Mouse (Mus musculus) G1E (cell line): ENCODE measurements around the gene Rgl1. TPM values are rescaled to one million over a fixed set of nuclear protein-coding genes. Genes with fewer than 3 reads are reported as not detected.

Source experiments
- ATAC-seq: 2 replicates; pipeline ENCODE4 v1.8.0; 2016; ENCODE audit warnings: mild to moderate bottlenecking; ENCODE audit not compliant: insufficient number of reproducible peaks, poor library complexity, low FRiP score, severe bottlenecking; ENCODE audit errors: extremely low read depth
- DNase-seq: peaks from one replicate; pipeline ENCODE4 v3.0.0; 2012; ENCODE audit warnings: low spot score
- H3K27me3 ChIP-seq: 2 replicates; pipeline ENCODE4 v1.6.1; 2012; ENCODE audit warnings: mild to moderate bottlenecking, low read length, inconsistent platforms; ENCODE audit not compliant: insufficient read depth
- H3K36me3 ChIP-seq: replicated peaks from 2 replicates; pipeline ENCODE3; 2012; ENCODE audit warnings: mild to moderate bottlenecking, inconsistent platforms
- H3K4me1 ChIP-seq: 2 replicates; pipeline ENCODE4 v1.6.1; 2012; ENCODE audit warnings: low read depth, low read length, inconsistent platforms, mixed read lengths; ENCODE audit not compliant: insufficient read depth
- H3K4me3 ChIP-seq: 2 replicates; pipeline ENCODE4 v1.5.1; 2012; ENCODE audit warnings: low read depth, mild to moderate bottlenecking, inconsistent platforms, low read length, moderate library complexity, mixed read lengths
- H3K9me3 ChIP-seq: replicated peaks from 2 replicates; pipeline ENCODE4 v1.6.1; 2012; ENCODE audit warnings: inconsistent platforms
- CTCF ChIP-seq: IDR thresholded peaks from 2 replicates; pipeline ENCODE4 v1.5.1; 2012; ENCODE audit warnings: low read depth, low read length, inconsistent platforms, mixed read lengths
- GATA1 ChIP-seq: IDR thresholded peaks from 2 replicates; pipeline ENCODE4 v1.6.1; 2012; ENCODE audit warnings: borderline replicate concordance, low read length, inconsistent platforms, mixed read lengths
- GATA2 ChIP-seq: IDR thresholded peaks from 2 replicates; pipeline ENCODE4 v1.6.1; 2012; ENCODE audit warnings: low read depth, low read length, inconsistent platforms, borderline replicate concordance
- POLR2AphosphoS5 ChIP-seq: IDR thresholded peaks from 2 replicates; pipeline ENCODE4 v1.6.1; 2012; ENCODE audit warnings: low read depth, low read length, inconsistent platforms; ENCODE audit not compliant: insufficient replicate concordance
- TAL1 ChIP-seq: conservative IDR thresholded peaks from 2 replicates; pipeline ENCODE4 v1.6.1; 2012; ENCODE audit warnings: low read depth, low read length, inconsistent platforms, mixed read lengths
- polyA plus RNA-seq: library from polyadenylated mRNA; stranded (reverse); fragments of >175 nt; gene quantifications from 2 replicates; pipeline ENCODE4 v1.2.3, GENCODE M21; 2012
- total RNA-seq, 2 experiments: library from RNA; stranded (forward) in 1 of 2; stranded (reverse) in 1 of 2; fragments of 200-1000 nt in 1 of 2; fragments of >200 nt in 1 of 2; fragmentation: Nextera tagmentation in 1 of 2; gene quantifications; 2 replicates each; pipeline ENCODE4 v1.2.3; 2014 to 2017

Gene Rgl1
- total and polyA plus RNA-seq, 3 experiments = 0.21 to 5.7 (median 4.0) TPM

DNA sequence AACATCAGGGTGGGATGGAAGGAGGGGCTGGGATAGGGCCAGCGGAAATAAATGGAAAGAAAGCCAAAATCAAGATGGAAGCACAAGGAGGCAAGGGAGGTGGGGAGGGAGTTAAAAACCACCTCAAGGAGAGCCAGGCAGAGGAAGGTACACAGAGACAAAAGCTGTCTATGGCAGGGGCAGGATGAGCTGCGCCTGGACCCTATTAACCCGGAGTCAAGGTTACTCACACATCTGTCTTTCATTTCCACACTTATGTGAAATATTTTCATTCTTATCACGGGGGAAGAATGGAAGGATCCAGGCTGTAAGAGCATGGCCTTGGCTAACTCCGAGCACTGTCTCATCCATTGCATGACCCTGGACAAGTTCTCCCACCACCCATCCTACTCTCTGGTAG is 202.9 kb downstream of the Rgl1 start:
- Histone ChIP-seq H3K9me3 (peaks cover 12% of the 10 kb centered on the region), H3K4me1 (no peaks in the 10 kb centered on the region), H3K4me3 (no peak overlapping the region), H3K36me3 (no peaks in the 10 kb centered on the region), H3K27me3 (no peaks in the 10 kb centered on the region)
- no peak for TF ChIP-seq GATA1
- no peak for TF ChIP-seq CTCF
- TF ChIP-seq GATA2 = no peak
- TF ChIP-seq POLR2AphosphoS5 = no peak
- TF ChIP-seq TAL1 = no peak
- ATAC-seq (no peak), DNase-seq (no peak)

- no peak overlapping the region for H3K4me3 ChIP-seq
Observed at GRCm38 (mm10) chr1:152562877-152563276, 203.3 kb downstream of the Rgl1 start.

GRCm38 (mm10) chr1:152560477-152560876 is 205.7 kb downstream of the Rgl1 start:
- no peaks in the 10 kb centered on the region for H3K36me3 ChIP-seq
- ATAC-seq (no peak), DNase-seq (no peak)
- TF ChIP-seq POLR2AphosphoS5 = no peak
- TF ChIP-seq CTCF = no peak
- TF ChIP-seq TAL1 = no peak
- no peak for TF ChIP-seq GATA1
- TF ChIP-seq GATA2 = no peak
- H3K4me1 ChIP-seq = no peaks in the 10 kb centered on the region
- H3K4me3 ChIP-seq = no peak overlapping the region
- H3K27me3 ChIP-seq = no peaks in the 10 kb centered on the region
- peaks cover 13% of the 10 kb centered on the region for H3K9me3 ChIP-seq

More at GRCm38 (mm10) chr1:152562877-152563276, 203.3 kb downstream of the Rgl1 start:
- no peak for DNase-seq
- no peak for ATAC-seq
- Histone ChIP-seq H3K4me1 (no peaks in the 10 kb centered on the region), H3K9me3 (peaks cover 12% of the 10 kb centered on the region), H3K36me3 (no peaks in the 10 kb centered on the region), H3K27me3 (no peaks in the 10 kb centered on the region)
- TF ChIP-seq GATA1 = no peak
- TF ChIP-seq POLR2AphosphoS5 = no peak
- TF ChIP-seq GATA2 = no peak
- TF ChIP-seq CTCF = no peak
- TF ChIP-seq TAL1 = no peak

DNA sequence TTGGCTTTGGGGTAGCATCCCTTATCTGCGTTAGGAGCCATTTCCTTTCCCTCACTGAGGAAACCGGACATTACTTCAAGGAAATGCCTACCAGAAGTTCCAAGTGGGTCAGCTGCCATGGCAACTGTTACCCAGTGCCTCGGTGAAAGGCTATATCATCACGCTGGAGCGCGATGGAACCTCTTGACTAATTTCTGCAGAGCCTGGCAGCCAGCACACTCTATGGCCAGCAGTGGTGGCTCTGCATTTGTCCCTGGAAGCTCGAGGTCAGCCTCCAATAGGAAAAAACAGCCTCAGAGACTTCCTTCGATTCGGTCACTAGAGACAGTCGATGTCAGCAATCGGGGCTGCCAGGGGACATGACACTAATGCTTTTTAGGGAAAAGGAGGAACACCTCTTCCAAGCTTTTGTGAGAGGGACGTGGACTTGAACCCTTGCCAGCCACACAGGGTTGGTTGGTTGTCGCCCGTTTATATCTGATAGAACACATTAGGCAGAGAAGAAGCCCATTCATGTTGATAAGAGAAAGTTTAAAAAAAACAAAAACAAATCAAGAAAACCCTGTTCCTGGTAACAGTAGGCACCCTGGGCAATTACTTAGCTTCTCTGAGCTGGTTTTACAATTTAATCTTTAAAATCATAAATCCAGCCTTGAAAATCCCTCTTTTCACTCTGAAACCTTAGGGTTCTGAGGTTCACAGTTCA is 209.4 kb downstream of the Rgl1 start:
- TF ChIP-seq CTCF = no peak
- no peak for TF ChIP-seq TAL1
- no peak for TF ChIP-seq POLR2AphosphoS5
- no peak for TF ChIP-seq GATA2
- TF ChIP-seq GATA1 = no peak
- H3K9me3 ChIP-seq = peaks cover 8% of the 10 kb centered on the region; the same call in 1 of the 2 replicates
- ATAC-seq (no peak), DNase-seq (no peak)
- H3K4me1 ChIP-seq = no peaks in the 10 kb centered on the region
- no peak overlapping the region for H3K4me3 ChIP-seq
- no peaks in the 10 kb centered on the region for H3K36me3 ChIP-seq
- no peaks in the 10 kb centered on the region for H3K27me3 ChIP-seq

DNA sequence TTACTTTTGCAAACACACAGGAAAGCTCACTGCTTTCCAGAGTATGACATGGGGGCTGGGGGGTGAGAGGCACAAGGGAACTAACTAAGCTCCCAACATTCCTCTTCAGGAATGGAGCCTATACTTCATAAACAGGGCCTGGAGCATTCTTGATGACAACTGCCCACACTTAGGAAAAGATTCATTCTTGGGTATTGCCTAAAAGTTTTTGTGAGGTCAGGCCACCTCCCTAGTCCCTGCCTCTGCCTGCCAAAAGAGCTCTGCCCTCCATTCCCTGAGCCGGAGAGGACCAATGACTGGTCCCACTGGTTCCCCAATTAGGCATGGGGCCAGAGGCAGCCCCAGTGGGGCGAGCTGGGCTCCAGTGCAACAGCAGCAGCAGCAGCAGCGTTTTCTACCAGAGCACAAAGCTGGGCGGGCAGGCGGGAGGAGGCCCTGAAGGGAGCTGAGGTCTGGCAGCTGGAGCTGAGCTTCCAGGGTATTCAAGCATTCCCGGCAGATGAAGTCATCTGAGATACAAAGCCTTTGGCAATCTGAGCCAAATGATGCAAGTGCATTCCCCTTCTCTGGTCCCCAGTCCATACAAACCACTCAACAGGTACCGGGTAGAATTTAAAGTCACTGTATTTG is 210.1 kb downstream of the Rgl1 start:
- H3K4me1 ChIP-seq = no peaks in the 10 kb centered on the region
- H3K4me3 ChIP-seq = no peak overlapping the region
- peaks cover 8% of the 10 kb centered on the region; the same call in 1 of the 2 replicates for H3K9me3 ChIP-seq
- DNase-seq (no peak), ATAC-seq (no peak)
- H3K27me3 ChIP-seq = no peaks in the 10 kb centered on the region
- H3K36me3 ChIP-seq = no peaks in the 10 kb centered on the region
- TF ChIP-seq GATA1 (no peak), POLR2AphosphoS5 (no peak), TAL1 (no peak), CTCF (no peak), GATA2 (no peak)

DNA sequence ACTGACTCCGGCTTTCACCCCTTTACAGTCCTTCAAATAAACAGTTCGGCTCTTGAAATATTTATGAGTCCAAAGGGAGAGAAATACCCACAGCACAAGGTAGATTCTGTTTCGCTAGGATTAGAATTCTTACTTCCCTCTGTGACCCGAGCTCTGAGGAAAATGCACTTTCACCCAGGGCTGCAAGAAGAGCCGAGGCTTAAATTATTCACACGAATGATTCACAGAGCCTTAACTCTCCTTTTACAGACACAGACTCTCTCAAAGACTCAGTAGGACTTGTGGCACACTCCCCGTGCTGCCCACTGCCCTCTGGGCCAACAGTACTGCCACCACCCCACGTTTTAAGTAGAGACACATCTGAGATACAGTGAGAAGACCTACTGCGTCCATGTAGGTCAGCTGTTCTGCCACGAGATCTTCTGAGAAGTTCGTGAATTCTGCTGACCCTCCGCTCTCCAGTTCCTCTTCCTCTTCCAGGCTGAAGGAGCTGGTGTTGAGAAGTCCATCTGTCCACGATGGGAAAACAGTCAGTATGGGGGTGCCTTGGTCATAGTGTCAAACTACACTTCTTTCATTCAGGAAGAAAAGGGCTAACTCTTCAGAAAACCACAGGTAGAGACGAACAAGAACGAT is 212.1 kb downstream of the Rgl1 start:
- no peak for TF ChIP-seq CTCF
- no peak for TF ChIP-seq GATA1
- TF ChIP-seq POLR2AphosphoS5 = no peak
- no peak for TF ChIP-seq TAL1
- no peak for TF ChIP-seq GATA2
- Histone ChIP-seq H3K36me3 (no peaks in the 10 kb centered on the region), H3K27me3 (no peaks in the 10 kb centered on the region), H3K4me3 (no peak overlapping the region), H3K9me3 (peaks cover 8% of the 10 kb centered on the region; the same call in 1 of the 2 replicates), H3K4me1 (no peaks in the 10 kb centered on the region)
- DNase-seq = no peak
- no peak for ATAC-seq
